In genomic region chr13:59251252-59252006, GRCm38 (mm10) we compare ENCODE assay signal across 10 mouse cellular contexts.
A peak's percentile ranks its signal among the peaks of the same experiment; 100 is the strongest.
DNase-seq lines count a peak whose midpoint lies in the region; ATAC-seq lines count a peak whose summit lies in the region.
"Had no signal": no experiment of that assay in that cellular context is flagged by ENCODE, and none has a peak within 500 bp of the region (broad histone marks: within the 10 kb centered on the region; RNA-seq: fewer than 3 reads in every experiment).

No protein-coding gene starts in this region.

- no peak overlapping the region for H3K4me3 ChIP-seq in kidney, embryonic 14.5 days (ENCODE audit: low read length)
- H3K4me3 ChIP-seq: embryonic facial prominence, embryonic 13.5 days; limb, embryonic 13.5 days had no signal

- no peaks in the 10 kb centered on the region for H3K36me3 ChIP-seq in kidney, embryonic 14.5 days (ENCODE audit: control insufficient read depth, insufficient read depth, low read length)
- H3K36me3 ChIP-seq: embryonic facial prominence, embryonic 13.5 days; limb, embryonic 13.5 days had no signal

- H3K4me2 ChIP-seq in kidney, embryonic 14.5 days (replicated peaks; ENCODE audit: low read depth, low read length), result no peak overlapping the region
- H3K4me2 ChIP-seq: embryonic facial prominence, embryonic 13.5 days; limb, embryonic 13.5 days had no signal

- H3K4me1 ChIP-seq in kidney, embryonic 14.5 days (ENCODE audit: control insufficient read depth, insufficient read depth, low read length), result no peaks in the 10 kb centered on the region

- H3K27ac ChIP-seq in kidney, embryonic 14.5 days (ENCODE audit: low read depth, low read length), result no peak overlapping the region
- H3K27ac ChIP-seq: embryonic facial prominence, embryonic 13.5 days; limb, embryonic 13.5 days had no signal

- ATAC-seq in kidney, embryonic 14.5 days (ENCODE audit: low FRiP score, low TSS enrichment), result no peak
- no peak for ATAC-seq in megakaryocyte progenitor cell, adult 5-6 weeks (replicated peaks; ENCODE audit: poor library complexity)

- 58% methylated on average over 12 of the region's 12 CpGs for WGBS in kidney, embryonic 14.5 days

- no peaks in the 10 kb centered on the region for H3K9me3 ChIP-seq in kidney, embryonic 14.5 days (ENCODE audit: control insufficient read depth, low read length)
- H3K9me3 ChIP-seq: embryonic facial prominence, embryonic 13.5 days; limb, embryonic 13.5 days had no signal

- no peaks in the 10 kb centered on the region for H3K27me3 ChIP-seq in kidney, embryonic 14.5 days (ENCODE audit: control insufficient read depth, insufficient read depth, low read length)
- H3K27me3 ChIP-seq: embryonic facial prominence, embryonic 13.5 days had no signal

- peak; percentile 35 for DNase-seq in cerebellum, adult 11-12 months
- DNase-seq in frontal cortex, adult 2 months (ENCODE audit: extremely low spot score in 1 of 2, low spot score in 1 of 2), result peak; percentile 81 to 87
- peak; percentile 77 to 86 for DNase-seq in left cerebral cortex, adult 18-20 months (ENCODE audit: low spot score in 2 of 2)
- DNase-seq in retina, adult 2 months (ENCODE audit: low read depth, low spot score), result peak; percentile 16
- DNase-seq in adrenal gland, postnatal 36 days, result no peak
- no peak for DNase-seq in heart, adult 11 months

- H3K9ac ChIP-seq in kidney, embryonic 14.5 days (ENCODE audit: low read depth, low read length), result no peak overlapping the region
- H3K9ac ChIP-seq: embryonic facial prominence, embryonic 13.5 days; limb, embryonic 13.5 days had no signal

Comparison
In these comparisons a context has a peak if more than half of its experiments do, and no peak if none do; other contexts are left out.
1. DNase-seq: peak in cerebellum, adult 11-12 months (single experiment), frontal cortex, adult 2 months (2 of 2), left cerebral cortex, adult 18-20 months (2 of 2) and retina, adult 2 months (single experiment); none in adrenal gland, postnatal 36 days (0 of 2) and heart, adult 11 months (single experiment).